Mouse (Mus musculus): ENCODE measurements at regions not wholly inside any gene's neighbourhood (a gene's known extent, or its start where the extent isn't known, plus 50 kb on each side); places are given as distances from the start of the nearest gene placed in this dataset.
A peak's percentile ranks its signal among the peaks of the same experiment; 100 is the strongest.

DNA sequence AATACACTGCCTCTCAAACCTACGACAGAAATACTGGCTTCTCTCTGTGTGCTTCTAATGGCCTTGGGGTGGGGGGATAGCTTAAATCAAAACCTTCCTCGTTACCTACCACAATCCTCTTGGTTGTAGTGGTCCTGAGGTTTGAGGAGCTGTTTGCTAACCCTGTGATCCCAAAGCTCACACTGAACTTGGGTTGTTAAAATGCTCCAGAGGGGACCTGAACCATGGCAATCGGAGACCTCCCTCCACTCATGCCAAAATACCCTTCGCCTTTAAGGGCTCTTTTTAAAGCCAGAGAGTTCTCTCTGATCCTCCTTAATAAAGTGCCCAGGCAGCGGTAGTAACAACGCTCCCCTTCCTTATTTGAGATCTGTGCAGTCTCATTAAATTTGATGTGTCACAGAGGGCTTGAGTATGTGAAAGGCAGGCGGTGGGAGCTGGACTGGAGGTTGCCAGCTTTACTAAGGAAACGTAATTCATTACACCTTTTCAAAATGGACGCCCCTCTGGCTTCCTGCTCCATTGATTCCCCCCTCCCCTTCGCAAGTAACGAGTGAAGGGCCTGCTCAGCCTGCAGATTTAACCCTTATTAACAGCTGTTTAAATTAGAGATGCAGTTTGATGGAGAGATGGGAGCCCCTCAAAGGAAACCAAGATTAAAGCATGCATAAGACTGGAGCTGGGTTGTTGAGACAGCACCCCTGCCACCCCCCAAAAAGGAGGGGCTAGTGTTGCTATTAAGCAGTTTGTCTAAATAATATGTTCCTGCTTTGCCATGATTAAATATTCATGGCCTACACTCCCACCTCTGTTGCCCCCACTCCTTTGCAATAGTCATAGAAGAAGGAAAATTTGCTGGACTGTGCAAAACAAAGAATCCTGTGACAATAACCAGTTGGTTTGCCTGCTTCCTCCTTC lies 289.4 kb downstream of the Sorl1 start:
- DNase-seq (ENCODE audit: low read depth, low spot score), result peak; percentile 22

DNA sequence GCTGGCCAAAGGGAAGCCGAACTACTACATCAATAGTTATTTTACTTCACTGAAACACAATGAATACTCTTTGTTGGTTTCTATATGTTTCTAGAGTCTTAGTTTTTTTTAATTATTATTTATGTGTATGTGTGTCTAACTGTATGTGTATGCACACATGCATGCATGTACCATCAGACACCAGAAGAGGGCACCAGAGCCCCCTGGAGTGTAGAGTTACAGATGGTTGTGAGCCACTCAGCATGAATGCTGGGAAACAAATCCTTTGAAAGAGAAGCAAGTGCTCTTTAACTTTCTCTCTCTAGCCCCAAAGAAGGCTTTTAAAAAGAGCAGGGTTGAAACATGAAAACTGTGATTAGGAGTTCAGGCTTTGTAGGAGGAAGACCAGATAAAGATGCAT lies 290.7 kb downstream of the Sorl1 start:
- no peak for DNase-seq (ENCODE audit: low read depth, low spot score)

DNA sequence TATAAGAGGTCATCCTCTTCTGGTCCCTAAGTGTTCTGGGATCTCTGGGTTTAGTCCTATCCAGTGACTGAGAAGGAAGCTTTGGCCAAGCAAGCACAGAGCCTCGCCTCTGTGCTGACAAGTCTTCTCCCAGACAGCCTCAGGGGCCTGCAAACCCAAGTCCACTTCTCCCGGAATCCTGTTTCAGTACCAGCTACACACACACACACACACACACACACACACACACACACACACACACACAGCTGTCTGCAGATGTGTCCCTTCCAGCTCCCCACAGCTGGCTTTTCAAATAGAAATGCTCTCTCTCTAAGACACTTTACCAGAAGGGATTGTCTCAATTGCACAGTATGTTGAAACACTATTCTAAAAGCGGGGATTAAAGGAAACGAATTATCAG lies 296.7 kb downstream of the Sorl1 start:
- no peak for DNase-seq (ENCODE audit: low read depth, low spot score)

DNA sequence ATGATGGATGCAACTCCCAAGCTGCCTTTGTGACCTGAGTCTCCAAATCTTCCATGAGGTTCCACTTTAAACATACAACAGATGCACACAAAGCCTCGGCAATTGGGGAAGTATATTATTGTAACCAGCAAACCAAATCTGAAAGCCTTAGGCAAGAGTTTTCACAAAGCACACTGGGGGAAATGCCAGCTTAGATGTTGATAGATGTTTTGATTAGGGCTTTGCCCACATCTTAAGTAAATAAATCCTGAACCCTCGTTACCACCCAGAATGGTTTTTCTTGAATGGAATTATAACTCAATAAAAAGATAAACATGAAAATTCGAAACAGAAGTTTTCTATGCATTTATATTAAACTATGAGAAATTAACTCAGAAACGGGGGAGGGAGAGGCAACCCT lies 302.7 kb downstream of the Sorl1 start:
- DNase-seq (ENCODE audit: low read depth, low spot score), result no peak

DNA sequence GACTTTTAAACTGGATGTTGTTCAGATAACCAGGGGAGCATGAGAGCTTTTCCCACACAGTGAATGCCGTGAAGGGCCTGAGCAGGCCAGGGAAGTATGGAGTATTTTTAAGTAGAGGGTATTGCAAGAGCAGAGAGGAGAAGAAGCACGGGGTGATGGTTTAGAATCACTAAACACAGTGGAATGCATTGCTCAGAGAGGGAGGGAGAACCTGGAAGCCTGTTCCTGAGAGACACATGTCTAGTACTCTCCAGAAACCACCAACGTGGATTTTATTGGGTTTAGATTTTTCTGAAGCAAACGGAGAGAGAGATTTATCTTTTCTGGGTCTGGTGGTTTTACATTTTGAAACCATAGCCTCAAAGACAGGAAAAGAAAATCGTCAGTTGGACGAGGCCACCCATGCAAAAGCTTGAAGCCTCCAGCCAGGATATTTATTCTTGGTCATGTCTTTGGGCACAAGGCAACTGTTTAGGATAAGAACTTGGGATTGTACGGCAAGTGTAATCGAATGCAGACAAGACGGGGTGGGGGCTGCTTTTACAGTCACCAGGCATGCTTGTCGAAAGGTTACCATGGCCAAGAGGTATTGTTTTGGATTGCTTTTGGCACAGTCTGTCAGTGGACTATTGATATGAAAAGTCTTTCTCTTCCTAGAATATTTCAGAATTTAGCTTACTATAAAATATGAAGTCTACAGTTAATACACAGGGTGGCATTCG lies 306.2 kb downstream of the Sorl1 start:
- no peak for DNase-seq (ENCODE audit: low read depth, low spot score)

DNA sequence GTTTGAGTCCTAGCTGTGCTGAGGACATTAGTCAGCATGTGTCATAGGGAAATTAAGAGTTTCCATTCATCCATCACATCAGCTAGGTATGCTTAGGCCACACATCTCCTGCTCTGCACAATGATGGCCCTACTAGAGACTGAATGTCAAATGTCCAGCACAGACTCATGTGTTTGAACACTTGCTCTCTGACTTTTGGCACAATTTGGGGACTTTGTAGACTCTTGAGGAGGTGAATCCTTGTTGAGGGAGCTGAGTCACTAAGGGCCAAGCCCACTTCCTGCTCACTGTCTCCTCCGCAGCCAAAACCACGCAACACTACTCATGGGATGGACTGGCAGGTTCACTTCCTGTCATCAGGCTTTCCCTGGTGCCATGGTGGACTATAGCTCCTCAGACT lies 308.2 kb downstream of the Sorl1 start:
- no peak for DNase-seq (ENCODE audit: low read depth, low spot score)

DNA sequence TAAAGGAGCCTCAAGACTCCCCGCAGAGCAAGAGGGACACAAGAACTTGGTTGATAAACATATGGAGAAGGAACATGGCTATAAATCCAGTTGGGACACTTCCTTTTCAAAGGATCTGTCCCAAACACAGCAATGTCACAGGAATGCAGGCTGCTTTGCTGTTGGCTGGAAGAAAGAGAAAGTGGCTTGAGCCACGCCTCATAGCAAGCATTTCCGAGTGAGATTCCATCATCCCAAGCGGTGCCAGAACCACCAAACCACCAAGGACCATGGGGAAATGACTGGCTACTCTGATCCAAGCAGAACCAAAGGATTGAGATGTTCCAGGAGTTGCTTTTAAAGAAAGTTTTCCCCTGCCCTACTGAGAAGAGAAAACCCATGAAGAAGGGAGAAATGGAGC lies 314.8 kb downstream of the Sorl1 start:
- no peak for DNase-seq (ENCODE audit: low read depth, low spot score)

DNA sequence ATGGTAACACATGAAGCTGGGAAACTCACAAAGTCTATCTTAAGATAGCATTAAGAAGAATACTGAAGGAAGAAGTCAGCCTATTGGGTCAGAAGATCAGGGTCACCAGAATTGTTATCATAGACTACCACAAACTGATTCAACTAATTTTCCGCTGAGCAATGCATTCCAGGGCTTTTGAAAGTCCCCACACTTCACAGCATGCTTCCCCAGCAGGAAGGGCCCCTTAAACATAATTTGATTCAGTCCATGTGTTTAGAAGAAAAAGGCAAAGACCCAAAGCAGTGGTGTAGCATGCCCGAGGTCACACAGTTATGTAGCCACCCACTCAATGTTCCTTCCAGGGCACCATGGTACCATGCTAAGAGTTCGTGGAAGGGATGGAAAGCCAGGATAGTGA lies 315.3 kb downstream of the Sorl1 start:
- DNase-seq (ENCODE audit: low read depth, low spot score), result no peak

DNA sequence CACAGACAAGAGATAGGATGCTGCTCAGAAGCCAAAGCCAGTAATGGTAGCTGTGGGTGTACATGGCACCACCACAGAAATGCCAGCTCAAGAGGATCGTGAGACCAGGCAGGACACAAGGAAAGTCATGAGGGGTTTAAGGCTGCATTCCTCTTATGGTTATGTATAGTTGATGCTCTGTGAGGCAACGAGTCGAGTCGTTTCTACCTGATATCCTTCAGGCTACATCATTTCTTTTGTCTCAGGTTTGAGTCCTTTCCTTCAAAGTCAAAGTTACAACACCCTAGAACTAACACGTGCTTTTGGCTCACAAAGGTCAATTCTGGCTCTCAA lies 317.8 kb downstream of the Sorl1 start:
- DNase-seq (ENCODE audit: low read depth, low spot score), result no peak

DNA sequence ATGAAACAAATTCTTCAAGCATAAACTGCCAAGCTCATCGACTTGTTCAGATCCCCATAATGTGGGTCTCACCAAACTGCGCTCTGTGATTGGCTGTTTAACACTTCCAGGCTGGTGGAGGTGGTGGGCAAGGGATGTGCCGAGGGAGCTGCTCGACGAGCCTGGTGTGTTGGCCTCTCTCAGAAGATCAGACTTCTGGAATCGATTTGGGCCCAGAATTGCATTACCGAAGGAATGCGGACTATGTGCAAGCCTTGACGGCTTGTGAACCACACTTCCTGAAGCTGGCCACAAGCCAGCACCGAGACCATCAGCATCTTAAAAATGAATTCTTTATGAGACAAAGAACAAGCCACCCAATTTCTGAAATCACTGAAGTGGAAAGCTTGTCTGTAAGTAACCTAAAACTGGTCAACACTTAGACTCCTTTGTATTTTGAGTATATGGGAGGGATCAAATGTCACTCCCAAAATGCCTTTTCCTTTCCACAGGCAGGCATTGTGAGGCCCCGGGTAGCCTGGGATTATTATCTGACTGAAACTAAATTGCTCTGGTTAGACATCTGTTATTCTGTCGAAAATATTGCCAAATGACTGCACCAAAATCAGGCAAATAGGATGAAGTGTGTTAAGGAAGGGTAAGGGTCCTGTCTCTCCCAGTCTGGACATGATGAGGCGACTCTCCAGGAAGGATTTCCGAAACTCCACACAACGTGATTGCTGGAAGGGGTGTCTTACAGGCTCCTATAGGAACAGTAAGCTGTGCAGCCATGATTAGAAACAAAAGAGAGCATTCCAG lies 318.4 kb downstream of the Sorl1 start:
- DNase-seq (ENCODE audit: low read depth, low spot score), result peak; percentile 65

DNA sequence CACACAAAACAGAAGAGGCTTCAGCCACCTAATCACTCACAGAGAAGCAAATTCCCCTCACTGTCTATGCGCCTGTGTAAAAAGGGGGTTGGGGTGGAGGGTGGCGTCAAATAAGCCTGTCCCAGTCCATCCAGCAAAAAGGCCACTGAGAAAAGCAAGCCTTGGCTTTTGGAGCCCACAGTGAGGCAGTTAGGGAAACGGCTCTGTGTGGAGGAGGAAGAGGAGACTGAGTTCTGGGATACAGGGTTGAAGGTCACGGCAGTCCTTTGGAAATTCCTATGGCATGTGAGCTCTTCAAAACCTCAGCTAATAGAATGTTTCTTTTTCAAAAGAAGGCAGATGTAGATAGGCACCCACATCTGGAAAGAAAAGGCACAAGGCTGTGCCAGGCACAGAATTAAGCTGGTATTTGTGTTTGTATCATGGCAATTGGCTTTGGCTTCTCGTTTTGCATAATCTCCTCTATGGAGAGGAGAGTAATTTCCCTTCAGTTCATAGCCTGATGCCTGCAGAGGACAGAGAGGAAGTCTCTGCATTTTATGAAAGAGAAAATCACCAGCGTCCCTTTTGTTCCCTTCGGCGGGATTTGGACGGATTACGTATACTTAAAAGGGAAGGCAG lies 319.3 kb downstream of the Sorl1 start:
- no peak for DNase-seq (ENCODE audit: low read depth, low spot score)

DNA sequence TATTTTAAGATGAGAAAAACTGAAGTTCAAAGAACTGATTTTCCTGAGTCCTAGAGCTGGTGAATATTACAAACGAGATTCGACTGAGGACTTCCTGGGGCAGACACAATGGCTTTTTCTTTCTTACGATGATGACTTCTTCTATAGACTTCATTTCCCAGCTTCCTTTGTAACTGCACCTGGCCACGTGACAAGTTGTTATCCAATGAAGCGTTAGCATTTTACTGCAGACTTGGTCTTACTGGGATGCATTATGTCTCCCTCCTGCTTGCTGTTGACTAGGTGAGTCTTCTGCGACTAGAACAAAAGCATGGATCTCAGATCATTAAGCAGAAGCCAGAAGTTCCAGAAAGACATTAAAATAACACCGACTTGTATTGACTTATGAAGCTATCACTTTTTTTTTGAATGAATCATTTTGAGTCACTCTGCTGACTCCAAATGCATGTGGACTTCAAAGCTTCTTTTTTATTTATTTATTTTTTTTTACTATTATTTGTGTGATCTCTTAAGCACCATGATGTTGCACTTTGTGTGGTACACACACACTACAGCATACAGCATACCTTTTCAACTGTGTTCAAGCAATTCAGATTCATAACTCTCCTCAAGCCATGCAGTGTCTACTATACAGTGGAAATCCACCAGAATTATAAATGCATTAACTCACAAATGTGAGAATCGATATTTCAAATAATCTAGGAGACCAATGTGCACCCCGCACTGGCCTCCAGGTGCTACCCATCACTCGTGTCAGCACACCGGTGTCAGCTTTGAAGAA lies 320.2 kb downstream of the Sorl1 start:
- no peak for DNase-seq (ENCODE audit: low read depth, low spot score)

DNA sequence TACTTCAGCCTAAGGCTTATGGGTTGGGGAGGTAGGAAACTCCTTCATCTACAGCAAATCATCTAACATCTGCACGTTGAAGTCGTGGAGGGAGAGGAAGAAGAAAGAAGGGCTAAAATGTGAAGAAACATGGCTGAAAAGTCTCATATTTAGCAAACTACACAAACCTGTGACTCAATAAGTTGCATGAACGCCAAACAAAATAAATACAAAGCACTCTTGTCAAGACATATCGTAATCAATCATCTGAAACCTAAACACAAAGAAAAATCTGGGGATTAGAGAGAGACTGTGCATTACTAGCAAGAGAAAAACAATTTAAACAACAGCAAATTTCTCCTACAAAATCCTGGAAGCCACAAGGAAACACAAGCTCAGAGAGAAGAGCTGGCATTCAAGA lies 322.7 kb downstream of the Sorl1 start:
- DNase-seq (ENCODE audit: low read depth, low spot score), result no peak

DNA sequence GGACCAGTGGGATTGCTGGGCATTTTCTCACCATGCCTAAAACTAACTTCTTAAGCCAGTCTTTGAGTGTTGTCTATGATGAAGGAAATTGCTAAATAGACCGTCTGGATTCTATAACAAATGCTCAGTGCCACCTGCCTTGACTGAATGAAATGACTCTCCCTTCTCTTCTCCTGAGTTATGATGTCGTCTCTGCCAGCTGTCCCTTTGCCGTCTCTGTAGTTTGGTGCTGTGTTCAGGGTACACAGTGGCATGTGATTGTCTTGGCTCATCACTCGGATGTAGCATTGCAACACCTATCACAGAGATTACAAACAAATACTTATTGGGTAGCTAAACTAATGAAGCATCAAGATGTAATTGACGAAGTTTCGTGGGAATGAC lies 331.3 kb downstream of the Sorl1 start:
- no peak for DNase-seq (ENCODE audit: low read depth, low spot score)

DNA sequence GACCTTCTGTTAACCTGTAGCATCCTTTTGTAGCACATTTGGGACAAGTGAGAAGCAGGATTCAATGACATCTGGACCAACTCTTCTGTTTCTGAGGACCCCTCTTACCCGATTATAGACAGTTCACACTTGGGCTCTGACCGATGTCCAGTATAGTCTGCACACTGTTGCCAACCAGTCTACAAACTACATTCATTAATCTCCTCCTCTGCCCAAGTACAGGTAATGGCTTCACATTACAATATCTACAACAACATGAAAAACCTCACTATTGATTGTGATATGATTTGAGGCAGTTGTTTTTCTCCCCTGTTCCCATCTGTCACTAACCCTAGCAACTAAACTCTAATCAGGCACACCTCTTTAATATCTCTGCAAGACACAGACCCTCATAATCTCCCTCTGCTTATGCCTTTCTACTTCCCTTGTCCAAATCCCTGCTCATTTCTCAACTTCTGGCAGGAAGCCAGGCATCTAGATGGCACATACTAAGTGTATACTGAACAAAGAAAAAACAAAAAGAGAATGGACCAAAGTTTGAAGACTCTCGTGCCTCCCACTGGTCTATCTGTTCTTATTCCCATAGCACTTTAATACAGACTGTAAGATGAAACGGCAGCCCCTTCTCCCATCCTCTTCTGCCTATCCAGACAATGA lies 331.8 kb downstream of the Sorl1 start:
- no peak for DNase-seq (ENCODE audit: low read depth, low spot score)

DNA sequence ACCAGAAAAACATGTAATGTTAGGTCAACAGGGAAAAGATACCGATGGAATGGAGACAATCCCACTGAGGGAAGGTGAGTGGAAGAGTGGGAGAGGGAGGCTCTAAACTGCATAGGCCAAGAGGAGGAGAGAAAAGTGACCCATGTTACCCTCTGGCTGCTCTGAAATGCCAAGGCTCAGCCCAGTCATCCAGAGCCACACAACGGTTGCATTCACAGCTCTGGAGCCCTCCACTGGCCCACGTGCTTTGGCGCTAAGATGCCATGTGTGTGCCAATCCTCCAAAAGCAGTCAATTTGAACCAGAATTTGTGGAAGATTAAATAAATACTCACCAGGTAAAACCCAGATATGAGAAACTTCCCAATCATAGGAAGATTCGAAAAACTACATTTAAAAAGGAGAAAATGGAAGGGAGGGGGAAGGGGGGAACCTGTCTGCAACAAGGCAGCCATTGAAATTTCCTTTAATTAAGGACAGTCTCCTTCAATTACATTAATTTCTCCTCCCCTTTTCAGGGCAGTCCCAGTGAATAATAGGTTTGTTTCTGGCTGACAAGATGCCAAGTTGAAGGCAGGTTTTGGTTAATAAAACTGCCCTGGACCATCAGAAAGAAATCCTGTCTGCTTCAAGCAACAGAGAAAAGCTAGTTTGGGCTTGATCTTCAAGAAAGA lies 332.5 kb downstream of the Sorl1 start:
- no peak for DNase-seq (ENCODE audit: low read depth, low spot score)

DNA sequence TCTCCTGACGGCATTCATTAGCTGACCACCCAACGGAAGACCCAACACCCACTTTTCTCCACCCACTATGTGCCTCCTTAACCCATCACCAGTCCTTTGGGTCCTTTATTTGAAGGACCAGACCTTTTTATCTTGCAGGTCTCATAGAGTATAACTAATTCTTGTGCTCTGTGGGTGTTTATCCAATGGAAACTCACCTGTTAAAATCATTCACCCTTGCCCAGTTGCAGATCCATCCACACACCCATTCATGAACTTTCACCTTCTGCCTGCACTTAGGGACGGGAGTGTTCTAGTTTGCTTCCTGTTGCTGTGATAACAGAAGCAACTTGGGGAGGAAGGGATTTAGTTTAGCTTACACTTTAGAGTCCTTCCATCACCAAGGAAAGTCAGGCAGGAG lies 339.0 kb downstream of the Sorl1 start:
- DNase-seq (ENCODE audit: low read depth, low spot score), result no peak

DNA sequence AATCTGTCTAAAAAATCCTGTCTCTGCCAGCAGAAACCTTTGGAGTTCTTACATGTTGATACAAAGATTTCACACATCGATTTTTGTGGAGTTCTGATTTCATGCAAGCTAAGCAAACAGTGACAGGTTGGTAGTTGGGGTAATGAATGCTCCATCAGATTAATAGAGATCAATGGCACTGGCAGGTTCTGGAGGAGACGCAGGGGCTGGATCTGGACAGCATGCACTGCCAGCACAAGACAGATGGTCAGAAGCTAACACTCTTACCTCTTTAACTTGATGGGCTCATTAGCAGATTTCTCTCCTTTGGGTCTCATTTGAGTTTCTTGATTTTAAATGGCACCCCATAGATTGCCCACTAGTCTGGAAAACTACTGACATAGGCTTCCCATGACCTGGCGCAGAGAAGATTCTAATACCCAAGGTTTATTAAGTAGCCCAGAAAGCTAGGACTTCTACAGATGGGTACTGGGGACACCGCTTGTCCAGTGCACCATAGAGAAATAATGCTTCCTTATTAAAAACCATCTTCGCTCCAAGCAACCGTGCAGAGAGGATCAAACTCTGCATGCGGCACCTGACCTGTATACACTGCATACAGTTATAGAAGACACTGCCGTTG lies 351.7 kb downstream of the Sorl1 start:
- no peak for DNase-seq (ENCODE audit: low read depth, low spot score)

DNA sequence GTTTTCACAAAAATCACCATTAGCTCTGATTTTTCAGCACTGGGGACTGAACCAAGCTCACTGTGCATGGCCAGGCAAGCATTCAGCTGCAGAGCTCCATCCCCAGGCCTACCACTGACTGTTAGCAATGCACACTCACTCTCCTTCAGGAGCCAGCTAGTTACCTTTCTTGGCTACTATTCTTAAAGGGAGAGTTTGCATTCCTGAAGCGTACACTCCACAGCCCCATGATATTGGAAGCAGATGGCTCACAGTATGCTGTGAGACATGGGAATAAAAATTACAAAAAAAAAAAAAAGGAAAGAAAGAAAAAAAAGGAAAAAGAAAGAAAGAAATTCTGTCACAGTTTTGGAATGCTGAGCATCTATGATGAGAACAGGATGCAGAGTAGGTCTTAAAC lies 352.8 kb downstream of the Sorl1 start:
- DNase-seq (ENCODE audit: low read depth, low spot score), result no peak

DNA sequence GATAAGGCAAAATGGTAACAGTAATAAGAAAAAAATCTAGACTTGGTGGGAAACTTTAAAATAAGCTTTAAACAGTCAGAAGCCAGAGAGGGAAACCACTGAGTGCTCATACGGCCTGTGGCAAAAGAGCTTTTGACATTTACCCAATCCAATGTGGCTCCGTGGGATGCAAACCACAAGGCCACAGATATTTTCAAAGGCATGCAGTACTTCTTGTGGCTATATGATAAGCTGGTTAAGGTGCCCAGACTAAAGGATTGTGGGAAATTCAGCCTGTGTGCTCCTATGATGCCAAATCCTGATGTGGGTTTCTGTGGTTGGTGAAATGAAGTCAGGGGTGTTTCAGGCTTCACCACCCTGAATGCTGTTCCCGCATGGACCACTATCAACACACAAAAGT lies 355.8 kb downstream of the Sorl1 start:
- DNase-seq (ENCODE audit: low read depth, low spot score), result no peak
